Mouse (Mus musculus) heart, adult 2 months (tissue): ENCODE results near the gene Cnpy4. TPM values are rescaled to one million over a fixed set of nuclear protein-coding genes. Genes with fewer than 3 reads are reported as not detected.
"Not testable (repeated sequence)": the region's sequence is repeated elsewhere in the genome, so short reads cannot be mapped to it uniquely, and the experiment has no call there.

Source experiments
- DNase-seq, 2 experiments: peaks; one replicate each; pipeline ENCODE4 v3.0.0; 2021
- H3K27ac ChIP-seq: fragments of 200-600 bp; 2 replicates; pipeline ENCODE4 v1.8.1; 2022
- H3K27me3 ChIP-seq: fragments of 200-500 bp; 2 replicates; pipeline ENCODE4 v1.6.1; 2012; ENCODE audit warnings: mild to moderate bottlenecking, low read length, inconsistent platforms, mixed read lengths; ENCODE audit not compliant: control insufficient read depth, insufficient read depth
- H3K36me3 ChIP-seq: fragments of 200-500 bp; 2 replicates; pipeline ENCODE4 v1.6.1; 2012; ENCODE audit warnings: low read length, inconsistent platforms; ENCODE audit not compliant: control insufficient read depth, insufficient read depth
- H3K4me1 ChIP-seq: fragments of 200-500 bp; 2 replicates; pipeline ENCODE4 v1.6.1; 2011; ENCODE audit warnings: low read length; ENCODE audit not compliant: control insufficient read depth, insufficient read depth
- H3K4me3 ChIP-seq: fragments of 200-600 bp; 2 replicates; pipeline ENCODE4 v1.8.1; 2022
- H3K79me2 ChIP-seq: fragments of 200-500 bp; replicated peaks from 2 replicates; pipeline ENCODE4 v1.6.1; 2012; ENCODE audit warnings: mild to moderate bottlenecking, inconsistent platforms, low read length, moderate library complexity, mixed read lengths; ENCODE audit not compliant: control insufficient read depth, insufficient read depth
- H3K9ac ChIP-seq: fragments of 200-500 bp; 2 replicates; pipeline ENCODE4 v1.6.1; 2012; ENCODE audit warnings: low read depth, mild to moderate bottlenecking, control low read depth, inconsistent platforms, low read length, mixed read lengths
- CTCF ChIP-seq: fragments of 200-600 bp; IDR thresholded peaks from 2 replicates; pipeline ENCODE4 v1.8.1; 2022; ENCODE audit warnings: antibody characterized with exemption, mild to moderate bottlenecking, moderate library complexity
- EP300 ChIP-seq: fragments of 200-500 bp; IDR thresholded peaks from 2 replicates; pipeline ENCODE4 v1.6.1; 2011; ENCODE audit warnings: low read depth, low read length, control low read depth; ENCODE audit not compliant: insufficient read depth
- POLR2A ChIP-seq: fragments of 200-500 bp; IDR thresholded peaks from 2 replicates; pipeline ENCODE4 v1.6.1; 2011; ENCODE audit warnings: mild to moderate bottlenecking, low read depth, low read length, control low read depth; ENCODE audit not compliant: insufficient read depth
- WGBS: fragments of 180-500 bp; shearing (Covaris S2); methylation state at CpG from one replicate; pipeline ENCODE4 v1.1.7; 2018; 5-methylcytosine and 5-hydroxymethylcytosine counted together
- intact Hi-C: fragments of 180-260 bp; cut with DNase I; formaldehyde crosslinking; loops from one replicate; pipeline ENCODE4 v1.15.1; 2025
- polyA plus RNA-seq: library from polyadenylated mRNA; depleted of rRNA; stranded (reverse); fragments of >200 nt; gene quantifications from 2 replicates; pipeline ENCODE4 v1.2.3, GENCODE M21; 2012
- total RNA-seq, 2 experiments: library from RNA; stranded (reverse); gene quantifications; 2 replicates each; pipeline ENCODE4 v1.2.3; 2021

Cnpy4 gene
- total and polyA plus RNA-seq, 3 experiments: 2.2 to 7.2 (median 5.9) TPM

DNA sequence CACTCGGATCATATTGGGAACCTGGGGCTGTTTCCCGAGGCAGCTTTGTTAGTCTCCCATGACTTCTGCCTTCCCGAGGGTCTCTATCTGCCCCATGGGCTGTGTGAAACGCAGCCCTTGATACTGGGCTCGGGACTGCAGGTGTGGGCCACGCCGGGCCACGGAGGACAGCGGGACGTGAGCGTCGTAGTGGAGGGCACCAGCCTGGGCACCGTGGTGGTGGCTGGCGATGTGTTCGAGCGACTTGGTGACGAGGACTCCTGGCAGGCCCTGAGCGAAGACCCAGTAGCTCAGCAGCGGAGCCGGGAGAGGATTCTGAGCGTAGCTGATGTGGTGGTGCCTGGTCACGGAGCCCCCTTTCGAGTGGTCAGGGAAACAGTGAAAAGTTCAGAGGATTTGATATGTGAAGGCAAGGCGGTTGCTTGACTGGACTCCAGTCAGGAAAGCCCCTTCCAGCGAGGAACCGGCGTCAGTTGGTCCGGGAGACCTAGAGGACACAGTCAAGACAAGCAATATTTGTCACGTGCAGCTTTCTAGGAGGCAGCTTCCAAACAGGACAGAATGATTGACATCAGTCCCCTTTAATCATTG lies 7.6 kb downstream of the Cnpy4 start:
- TF ChIP-seq POLR2A (no peak), CTCF (no peak), EP300 (no peak)
- DNase-seq: peak; percentile 53 to 61
- H3K36me3 ChIP-seq: no peaks in the 10 kb centered on the region
- H3K27ac ChIP-seq: peak overlapping the region; percentile 96
- no peaks in the 10 kb centered on the region for H3K79me2 ChIP-seq
- no peaks in the 10 kb centered on the region for H3K27me3 ChIP-seq
- WGBS: 1% methylated on average over 29 of the region's 29 CpGs
- peak overlapping the region; percentile 93 for H3K9ac ChIP-seq
- H3K4me3 ChIP-seq: peak overlapping the region; percentile 75
- H3K4me1 ChIP-seq: peaks cover 1% of the 10 kb centered on the region; the same call in 1 of the 2 replicates
- intact Hi-C loops: loop anchor here (5.0 kb wide), 1 partner anchor 62 kb away; the partner anchor contains the start of gene Lamtor4

DNA sequence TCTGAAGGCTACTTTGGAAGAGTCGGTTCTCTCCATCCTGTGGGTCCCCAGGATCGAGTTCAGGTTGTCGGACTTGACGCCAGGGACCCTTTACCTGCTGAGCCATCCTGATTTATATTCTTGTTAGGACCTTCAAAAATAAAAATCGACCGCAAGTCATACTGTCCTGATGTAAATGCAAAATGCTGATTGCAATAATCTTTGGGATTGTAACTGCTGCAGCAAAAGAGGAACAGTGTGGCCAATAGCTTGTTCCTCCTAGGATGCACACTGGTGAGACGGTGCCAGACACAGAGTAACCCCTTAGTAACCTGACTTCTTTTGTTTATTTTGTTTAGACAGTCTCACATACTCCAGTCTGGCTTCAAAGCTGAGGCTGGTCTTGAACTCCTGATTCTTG lies 8.2 kb downstream of the Cnpy4 start:
- WGBS: 71% methylated on average over 7 of the region's 7 CpGs
- intact Hi-C loops: no loop called here

DNA sequence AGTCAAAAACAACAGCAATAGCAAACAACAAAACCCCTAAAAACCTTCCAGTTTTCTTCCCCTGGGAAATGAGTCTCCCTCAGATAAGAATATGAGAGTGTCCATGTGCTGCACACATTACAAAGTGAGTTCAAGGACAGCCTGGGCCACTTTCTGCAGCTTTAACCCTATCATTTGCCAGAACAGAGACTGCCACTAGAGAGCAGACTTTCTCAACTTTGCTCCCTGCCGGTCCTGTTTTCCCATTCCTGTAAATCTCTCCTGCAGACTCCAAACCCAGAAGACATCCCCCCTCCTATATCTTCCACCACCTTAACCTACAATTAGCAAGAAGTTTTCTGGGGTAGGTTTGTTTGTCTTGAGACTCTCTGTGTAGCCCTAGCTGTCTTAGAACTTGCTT lies 12.3 kb downstream of the Cnpy4 start:
- no peak for DNase-seq
- Histone ChIP-seq H3K4me3 (no peak overlapping the region), H3K27me3 (no peaks in the 10 kb centered on the region), H3K36me3 (no peaks in the 10 kb centered on the region), H3K4me1 (peaks cover 1% of the 10 kb centered on the region; the same call in 1 of the 2 replicates), H3K27ac (no peak overlapping the region), H3K9ac (no peak overlapping the region), H3K79me2 (no peaks in the 10 kb centered on the region)
- TF ChIP-seq POLR2A (no peak), CTCF (peak; percentile 55)
- 3% methylated on average over 1 of the region's 1 CpGs for WGBS
- intact Hi-C loops: no loop called here

More for the DNA sequence above, 8.2 kb downstream of the Cnpy4 start:
- no peaks in the 10 kb centered on the region for H3K79me2 ChIP-seq
- H3K36me3 ChIP-seq: no peaks in the 10 kb centered on the region
- H3K27ac ChIP-seq: no peak overlapping the region
- peak overlapping the region; percentile 75; the same call in 1 of the 2 replicates for H3K4me3 ChIP-seq
- H3K4me1 ChIP-seq: peaks cover 1% of the 10 kb centered on the region; the same call in 1 of the 2 replicates
- DNase-seq: no peak
- no peak overlapping the region for H3K9ac ChIP-seq
- TF ChIP-seq CTCF: no peak
- no peak for TF ChIP-seq POLR2A
- TF ChIP-seq EP300: no peak
- no peaks in the 10 kb centered on the region for H3K27me3 ChIP-seq

DNA sequence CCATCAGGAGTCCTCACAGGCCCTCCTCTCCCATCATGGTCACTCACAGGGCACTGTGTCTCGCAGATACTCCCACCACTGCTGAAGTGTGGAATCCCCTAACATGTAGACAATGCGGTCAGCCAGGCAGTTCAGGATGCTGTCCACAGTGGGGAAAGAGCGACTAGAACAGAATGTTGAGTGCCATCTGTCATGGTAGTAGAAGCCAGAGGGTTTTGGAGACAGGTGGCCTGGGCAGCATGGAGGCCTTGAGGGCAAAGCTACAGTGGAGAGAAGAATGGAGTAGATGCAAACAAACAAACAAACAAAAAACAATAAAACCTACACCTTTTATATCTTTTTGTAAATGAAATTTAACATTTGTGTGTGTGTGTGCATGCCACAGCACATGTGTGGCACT lies 14.8 kb downstream of the Cnpy4 start:
- Histone ChIP-seq H3K36me3 (no peaks in the 10 kb centered on the region), H3K4me3 (no peak overlapping the region), H3K9ac (no peak overlapping the region), H3K79me2 (no peaks in the 10 kb centered on the region), H3K4me1 (no peaks in the 10 kb centered on the region), H3K27ac (no peak overlapping the region), H3K27me3 (no peaks in the 10 kb centered on the region)
- no peak for DNase-seq
- TF ChIP-seq EP300: no peak
- TF ChIP-seq POLR2A: no peak
- TF ChIP-seq CTCF: no peak
- intact Hi-C loops: loop anchor here (2.0 kb wide), 1 partner anchor 47 kb away; no protein-coding TSS in a partner anchor
- WGBS: 85% methylated on average over 3 of the region's 3 CpGs

DNA sequence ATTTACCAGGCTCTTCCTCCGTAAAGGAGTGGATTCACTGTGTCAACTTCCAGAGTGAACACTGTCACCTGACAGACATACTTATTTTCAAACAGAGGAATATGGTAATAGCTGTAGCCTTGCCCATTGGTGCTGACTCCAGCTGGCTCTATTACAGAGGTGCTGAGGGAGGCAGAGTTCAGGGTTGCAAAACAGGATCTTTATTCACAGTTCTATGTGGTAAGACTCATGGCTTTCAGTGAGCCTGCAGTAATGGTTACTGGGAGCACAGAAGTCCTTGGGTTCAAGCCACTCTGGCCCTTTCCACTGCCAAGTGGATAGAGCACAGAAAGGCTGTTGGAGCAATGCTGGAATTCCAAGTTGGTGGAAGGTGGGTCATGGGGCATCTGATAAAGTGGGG lies 20.0 kb downstream of the Cnpy4 start:
- H3K27ac ChIP-seq: no peak overlapping the region
- H3K27me3 ChIP-seq: no peaks in the 10 kb centered on the region
- WGBS: 76% methylated on average over 1 of the region's 1 CpGs
- H3K36me3 ChIP-seq: no peaks in the 10 kb centered on the region
- intact Hi-C loops: no loop called here
- no peak overlapping the region for H3K9ac ChIP-seq
- H3K4me1 ChIP-seq: no peaks in the 10 kb centered on the region
- no peak for TF ChIP-seq EP300
- TF ChIP-seq POLR2A: no peak
- TF ChIP-seq CTCF: no peak
- H3K79me2 ChIP-seq: no peaks in the 10 kb centered on the region
- no peak for DNase-seq
- no peak overlapping the region for H3K4me3 ChIP-seq

DNA sequence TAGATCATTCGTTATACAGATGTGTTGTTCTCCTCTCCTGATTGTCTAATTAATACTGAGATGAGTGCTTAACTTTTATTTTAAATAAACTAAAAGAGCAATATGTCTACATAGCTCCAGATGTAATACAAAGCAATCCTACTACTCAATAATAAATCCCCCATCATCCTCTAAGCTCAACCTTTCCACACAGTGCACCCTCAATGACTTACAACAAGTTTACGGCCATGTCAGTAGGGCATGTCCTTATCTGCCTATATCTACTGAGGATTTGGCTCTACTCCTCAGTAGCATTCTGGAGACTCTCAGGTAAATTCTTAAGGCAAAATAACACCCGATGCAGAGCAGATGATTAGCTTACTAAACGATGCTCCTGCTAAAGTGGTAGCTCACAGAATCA lies 20.6 kb downstream of the Cnpy4 start:
- Histone ChIP-seq H3K9ac (no peak overlapping the region), H3K4me3 (no peak overlapping the region), H3K79me2 (no peaks in the 10 kb centered on the region), H3K36me3 (no peaks in the 10 kb centered on the region), H3K27ac (no peak overlapping the region), H3K27me3 (no peaks in the 10 kb centered on the region), H3K4me1 (no peaks in the 10 kb centered on the region)
- WGBS: 77% methylated on average over 4 of the region's 4 CpGs
- intact Hi-C loops: no loop called here
- TF ChIP-seq CTCF (no peak), POLR2A (no peak), EP300 (no peak)
- no peak for DNase-seq

DNA sequence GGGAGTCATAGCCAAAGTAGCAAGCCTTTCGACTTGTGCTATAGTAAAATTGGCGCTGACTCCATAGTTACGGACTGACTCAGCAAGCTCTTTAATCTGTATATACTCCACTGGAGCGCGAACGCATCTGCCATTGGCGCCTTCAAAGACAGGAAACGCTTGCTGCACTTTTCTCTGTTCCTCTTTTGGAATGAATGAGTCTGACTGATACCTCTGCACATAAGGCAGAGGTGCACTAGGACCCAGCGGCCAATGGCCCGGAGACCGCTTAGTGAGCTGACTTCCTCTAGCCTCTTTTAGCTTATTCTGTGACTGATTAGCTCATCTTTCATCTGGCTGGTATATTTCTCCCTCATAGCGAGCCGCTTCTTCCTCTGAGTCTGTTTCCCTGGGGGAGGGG lies 29.3 kb downstream of the Cnpy4 start:
- intact Hi-C loops, H3K79me2 ChIP-seq, H3K9ac ChIP-seq, DNase-seq, H3K4me1 ChIP-seq, H3K4me3 ChIP-seq, H3K27me3 ChIP-seq, H3K36me3 ChIP-seq, H3K27ac ChIP-seq: not testable (repeated sequence)
- WGBS: 91% methylated on average over 13 of the region's 13 CpGs
